Mouse (Mus musculus): ENCODE results near the gene Ehd4. TPM values are rescaled to one million over a fixed set of nuclear protein-coding genes. Genes with fewer than 3 reads are reported as not detected.
A peak's percentile ranks its signal among the peaks of the same experiment; 100 is the strongest.

The Ehd4 gene
- polyA plus RNA-seq (2016; fragmentation: Nextera tagmentation; extraction: Ambion mirVana): 25.9 and 26.3 TPM in 2 replicates

GRCm38 (mm10) chr2:120154361-120154894 is at the start of gene Ehd4:
Gene Ehd4 (minus strand): TSS chr2:120154606.
- peaks cover 20% of the 10 kb centered on the region for H3K27me3 ChIP-seq (replicated peaks; ENCODE audit: low read depth, poor library complexity, severe bottlenecking)
- no peaks in the 10 kb centered on the region for H3K36me3 ChIP-seq (replicated peaks)
- H3K4me3 ChIP-seq: peak within 1 kb of the TSS; percentile 79
- peak; percentile 98 for DNase-seq (ENCODE audit: low spot score)
- under 1% methylated on average over 53 of the region's 53 CpGs for WGBS
- H3K9me3 ChIP-seq: 0 out of 2 replicates have a peak, but pooled peaks cover 2% of the 10 kb centered on the region
- peak within 1 kb of the TSS; percentile 76 for H3K27ac ChIP-seq (replicated peaks)
- H3K4me1 ChIP-seq: peaks cover 17% of the 10 kb centered on the region

DNA sequence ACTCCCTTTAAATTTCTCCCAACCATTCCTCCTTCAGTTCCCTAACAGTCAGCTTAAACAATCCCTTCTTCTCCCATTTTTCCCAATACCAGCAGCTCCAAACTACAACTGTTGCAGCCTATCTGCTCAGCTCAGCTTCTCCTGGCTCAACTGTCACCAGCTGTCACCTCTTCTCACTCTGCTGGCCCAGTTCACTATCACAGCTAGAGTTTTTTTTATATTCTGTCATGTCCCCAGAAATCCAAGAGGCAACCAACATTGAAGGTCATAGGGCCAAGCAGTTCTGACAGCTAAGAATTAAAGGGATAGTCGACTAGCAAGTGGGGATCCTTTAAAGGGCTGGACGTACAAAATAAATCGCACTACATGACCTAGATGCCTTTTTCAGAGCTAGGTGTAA is 49.3 kb upstream of the Ehd4 start:
- no peaks in the 10 kb centered on the region for H3K4me1 ChIP-seq
- 79% methylated on average over 3 of the region's 3 CpGs for WGBS
- H3K27ac ChIP-seq (replicated peaks): no peak overlapping the region
- H3K27me3 ChIP-seq (replicated peaks; ENCODE audit: low read depth, poor library complexity, severe bottlenecking): no peaks in the 10 kb centered on the region
- DNase-seq (ENCODE audit: low spot score): no peak
- no peaks in the 10 kb centered on the region for H3K9me3 ChIP-seq
- H3K4me3 ChIP-seq: no peak overlapping the region
- no peaks in the 10 kb centered on the region for H3K36me3 ChIP-seq (replicated peaks)

DNA sequence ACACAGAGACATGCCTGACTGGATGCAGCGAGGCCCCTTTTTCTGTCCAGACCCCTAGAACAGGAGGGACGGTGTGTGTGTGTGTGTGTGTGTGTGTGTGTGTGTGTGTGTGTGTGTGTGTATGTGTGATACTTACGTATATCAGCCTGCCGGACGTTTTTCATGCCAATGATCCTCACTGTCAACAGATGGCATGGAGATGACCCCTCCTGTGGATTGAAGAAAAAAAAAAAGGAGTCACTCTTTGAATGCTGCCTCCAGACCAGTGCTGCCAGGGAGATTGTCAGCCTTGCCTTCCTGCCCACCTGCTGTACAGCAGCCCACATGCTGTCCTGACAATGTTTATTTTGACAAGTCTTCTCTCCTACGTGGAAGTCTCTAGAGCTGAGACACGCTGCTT is 45.7 kb upstream of the Ehd4 start:
- no peaks in the 10 kb centered on the region for H3K4me1 ChIP-seq
- H3K36me3 ChIP-seq (replicated peaks): no peaks in the 10 kb centered on the region
- WGBS: 75% methylated on average over 7 of the region's 7 CpGs
- H3K4me3 ChIP-seq: no peak overlapping the region
- H3K27me3 ChIP-seq (replicated peaks; ENCODE audit: low read depth, poor library complexity, severe bottlenecking): no peaks in the 10 kb centered on the region
- DNase-seq (ENCODE audit: low spot score): no peak
- no peak overlapping the region for H3K27ac ChIP-seq (replicated peaks)
- no peaks in the 10 kb centered on the region for H3K9me3 ChIP-seq

GRCm38 (mm10) chr2:120188174-120188573 is 33.8 kb upstream of the Ehd4 start:
- H3K4me1 ChIP-seq: 0 out of 2 replicates have a peak, but pooled peaks cover 2% of the 10 kb centered on the region
- H3K4me3 ChIP-seq: no peak overlapping the region
- no peak overlapping the region for H3K27ac ChIP-seq (replicated peaks)
- H3K36me3 ChIP-seq (replicated peaks): no peaks in the 10 kb centered on the region
- H3K27me3 ChIP-seq (replicated peaks; ENCODE audit: low read depth, poor library complexity, severe bottlenecking): no peaks in the 10 kb centered on the region
- DNase-seq (ENCODE audit: low spot score): no peak
- no peaks in the 10 kb centered on the region for H3K9me3 ChIP-seq
- WGBS: 85% methylated on average over 4 of the region's 4 CpGs

DNA sequence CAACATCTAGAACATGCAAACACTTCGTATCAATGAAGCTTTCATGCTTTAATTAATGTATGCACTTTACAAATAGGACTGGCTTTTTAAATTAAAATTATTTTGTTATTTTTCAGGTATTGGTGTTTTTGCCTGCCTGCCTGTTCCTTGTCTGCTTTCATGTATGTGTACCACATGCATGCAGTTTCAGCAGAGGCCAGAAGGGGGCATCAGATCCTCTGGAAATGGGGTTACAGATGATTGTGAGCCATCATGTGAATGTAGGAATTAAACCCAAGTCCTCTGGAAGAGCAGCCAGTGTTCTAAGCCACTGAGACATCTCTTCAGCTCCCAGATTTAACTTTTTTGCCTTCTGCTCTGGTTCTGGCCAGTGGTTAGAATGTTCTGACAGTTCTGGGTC is 33.2 kb upstream of the Ehd4 start:
- WGBS: 89% methylated on average over 1 of the region's 1 CpGs
- Histone ChIP-seq H3K27ac (replicated peaks) (no peak overlapping the region), H3K27me3 (replicated peaks; ENCODE audit: low read depth, poor library complexity, severe bottlenecking) (no peaks in the 10 kb centered on the region), H3K4me1 (0 out of 2 replicates have a peak, but pooled peaks cover 2% of the 10 kb centered on the region), H3K4me3 (no peak overlapping the region), H3K9me3 (no peaks in the 10 kb centered on the region), H3K36me3 (replicated peaks) (no peaks in the 10 kb centered on the region)
- no peak for DNase-seq (ENCODE audit: low spot score)

- no peaks in the 10 kb centered on the region for H3K9me3 ChIP-seq
- no peaks in the 10 kb centered on the region for H3K36me3 ChIP-seq (replicated peaks)
- no peak overlapping the region for H3K4me3 ChIP-seq
- no peak for DNase-seq (ENCODE audit: low spot score)
- H3K27me3 ChIP-seq (replicated peaks; ENCODE audit: low read depth, poor library complexity, severe bottlenecking): no peaks in the 10 kb centered on the region
- H3K27ac ChIP-seq (replicated peaks): no peak overlapping the region
- 81% methylated on average over 6 of the region's 6 CpGs for WGBS
- H3K4me1 ChIP-seq: 0 out of 2 replicates have a peak, but pooled peaks cover 2% of the 10 kb centered on the region
These were observed 31.3 kb upstream of the Ehd4 start for GRCm38 (mm10) chr2:120185527-120186276.

DNA sequence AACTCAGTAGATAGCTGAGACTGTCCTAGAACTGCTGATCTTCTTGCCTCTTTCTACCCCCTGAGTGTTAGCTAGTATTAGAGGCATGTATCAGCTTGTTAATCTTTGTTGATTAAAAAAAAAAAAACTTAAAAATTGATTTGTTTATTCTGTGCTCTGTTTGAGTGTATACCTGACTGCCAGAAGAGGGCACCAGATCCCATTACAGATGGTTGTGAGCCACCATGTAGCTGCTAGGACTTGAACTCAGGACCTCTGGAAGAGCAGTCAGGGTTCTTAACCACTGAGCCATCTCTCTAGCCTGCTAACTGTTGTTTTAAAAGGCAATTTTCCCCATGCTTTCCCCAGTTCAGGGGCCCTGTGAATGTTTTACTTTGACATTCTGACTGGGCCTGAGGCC is 24.5 kb upstream of the Ehd4 start:
- Histone ChIP-seq H3K9me3 (no peaks in the 10 kb centered on the region), H3K27me3 (replicated peaks; ENCODE audit: low read depth, poor library complexity, severe bottlenecking) (no peaks in the 10 kb centered on the region), H3K36me3 (replicated peaks) (no peaks in the 10 kb centered on the region), H3K4me1 (peaks cover 5% of the 10 kb centered on the region; the same call in 1 of the 2 replicates), H3K4me3 (no peak overlapping the region), H3K27ac (replicated peaks) (no peak overlapping the region)
- DNase-seq (ENCODE audit: low spot score): no peak

- WGBS: 25% methylated on average over 10 of the region's 10 CpGs
These were observed 19.3 kb upstream of the Ehd4 start for GRCm38 (mm10) chr2:120173718-120174117.

GRCm38 (mm10) chr2:120171362-120171761 is 17.0 kb upstream of the Ehd4 start:
- Histone ChIP-seq H3K27ac (replicated peaks) (no peak overlapping the region), H3K36me3 (replicated peaks) (no peaks in the 10 kb centered on the region), H3K9me3 (no peaks in the 10 kb centered on the region), H3K27me3 (replicated peaks; ENCODE audit: low read depth, poor library complexity, severe bottlenecking) (no peaks in the 10 kb centered on the region), H3K4me1 (peaks cover 7% of the 10 kb centered on the region; the same call in 1 of the 2 replicates), H3K4me3 (no peak overlapping the region)
- WGBS: 89% methylated on average over 7 of the region's 7 CpGs
- DNase-seq (ENCODE audit: low spot score): no peak

More at GRCm38 (mm10) chr2:120173718-120174117, 19.3 kb upstream of the Ehd4 start:
- Histone ChIP-seq H3K27me3 (replicated peaks; ENCODE audit: low read depth, poor library complexity, severe bottlenecking) (no peaks in the 10 kb centered on the region), H3K27ac (replicated peaks) (no peak overlapping the region), H3K4me3 (no peak overlapping the region), H3K9me3 (no peaks in the 10 kb centered on the region), H3K36me3 (replicated peaks) (no peaks in the 10 kb centered on the region), H3K4me1 (peaks cover 7% of the 10 kb centered on the region; the same call in 1 of the 2 replicates)
- DNase-seq (ENCODE audit: low spot score): peak; percentile 64

GRCm38 (mm10) chr2:120170726-120171125 is 16.3 kb upstream of the Ehd4 start:
- H3K9me3 ChIP-seq: no peaks in the 10 kb centered on the region
- H3K4me1 ChIP-seq: peaks cover 7% of the 10 kb centered on the region; the same call in 1 of the 2 replicates
- no peaks in the 10 kb centered on the region for H3K27me3 ChIP-seq (replicated peaks; ENCODE audit: low read depth, poor library complexity, severe bottlenecking)
- H3K27ac ChIP-seq (replicated peaks): no peak overlapping the region
- H3K36me3 ChIP-seq (replicated peaks): no peaks in the 10 kb centered on the region
- no peak overlapping the region for H3K4me3 ChIP-seq
- peak; percentile 15 for DNase-seq (ENCODE audit: low spot score)
- 73% methylated on average over 1 of the region's 1 CpGs for WGBS

GRCm38 (mm10) chr2:120169382-120169781 is 15.0 kb upstream of the Ehd4 start:
- Histone ChIP-seq H3K4me1 (peaks cover 6% of the 10 kb centered on the region; the same call in 1 of the 2 replicates), H3K27me3 (replicated peaks; ENCODE audit: low read depth, poor library complexity, severe bottlenecking) (no peaks in the 10 kb centered on the region), H3K9me3 (no peaks in the 10 kb centered on the region), H3K27ac (replicated peaks) (no peak overlapping the region), H3K36me3 (replicated peaks) (no peaks in the 10 kb centered on the region), H3K4me3 (no peak overlapping the region)
- no peak for DNase-seq (ENCODE audit: low spot score)
- 83% methylated on average over 3 of the region's 3 CpGs for WGBS

- Histone ChIP-seq H3K36me3 (replicated peaks) (no peaks in the 10 kb centered on the region), H3K27me3 (replicated peaks; ENCODE audit: low read depth, poor library complexity, severe bottlenecking) (no peaks in the 10 kb centered on the region), H3K4me3 (no peak overlapping the region), H3K4me1 (no peaks in the 10 kb centered on the region), H3K27ac (replicated peaks) (no peak overlapping the region), H3K9me3 (no peaks in the 10 kb centered on the region)
- 89% methylated on average over 8 of the region's 8 CpGs for WGBS
- no peak for DNase-seq (ENCODE audit: low spot score)
These were observed 13.4 kb upstream of the Ehd4 start for GRCm38 (mm10) chr2:120167763-120168162.

- H3K4me3 ChIP-seq: no peak overlapping the region
- H3K27ac ChIP-seq (replicated peaks): no peak overlapping the region
- no peak for DNase-seq (ENCODE audit: low spot score)
- WGBS: 84% methylated on average over 10 of the region's 10 CpGs
- H3K4me1 ChIP-seq: no peaks in the 10 kb centered on the region
- no peaks in the 10 kb centered on the region for H3K27me3 ChIP-seq (replicated peaks; ENCODE audit: low read depth, poor library complexity, severe bottlenecking)
- no peaks in the 10 kb centered on the region for H3K36me3 ChIP-seq (replicated peaks)
- H3K9me3 ChIP-seq: no peaks in the 10 kb centered on the region
These were observed 11.1 kb upstream of the Ehd4 start for GRCm38 (mm10) chr2:120165474-120165873.
